Mouse (Mus musculus): Measurements from ENCODE around the gene Gnb3. TPM values are rescaled to one million over a fixed set of nuclear protein-coding genes. Genes with fewer than 3 reads are reported as not detected.

The Gnb3 gene
- 0.22 and 0.38 TPM in 2 replicates for polyA plus RNA-seq (2015; fragmentation: Nextera tagmentation; extraction: Ambion mirVana)

DNA sequence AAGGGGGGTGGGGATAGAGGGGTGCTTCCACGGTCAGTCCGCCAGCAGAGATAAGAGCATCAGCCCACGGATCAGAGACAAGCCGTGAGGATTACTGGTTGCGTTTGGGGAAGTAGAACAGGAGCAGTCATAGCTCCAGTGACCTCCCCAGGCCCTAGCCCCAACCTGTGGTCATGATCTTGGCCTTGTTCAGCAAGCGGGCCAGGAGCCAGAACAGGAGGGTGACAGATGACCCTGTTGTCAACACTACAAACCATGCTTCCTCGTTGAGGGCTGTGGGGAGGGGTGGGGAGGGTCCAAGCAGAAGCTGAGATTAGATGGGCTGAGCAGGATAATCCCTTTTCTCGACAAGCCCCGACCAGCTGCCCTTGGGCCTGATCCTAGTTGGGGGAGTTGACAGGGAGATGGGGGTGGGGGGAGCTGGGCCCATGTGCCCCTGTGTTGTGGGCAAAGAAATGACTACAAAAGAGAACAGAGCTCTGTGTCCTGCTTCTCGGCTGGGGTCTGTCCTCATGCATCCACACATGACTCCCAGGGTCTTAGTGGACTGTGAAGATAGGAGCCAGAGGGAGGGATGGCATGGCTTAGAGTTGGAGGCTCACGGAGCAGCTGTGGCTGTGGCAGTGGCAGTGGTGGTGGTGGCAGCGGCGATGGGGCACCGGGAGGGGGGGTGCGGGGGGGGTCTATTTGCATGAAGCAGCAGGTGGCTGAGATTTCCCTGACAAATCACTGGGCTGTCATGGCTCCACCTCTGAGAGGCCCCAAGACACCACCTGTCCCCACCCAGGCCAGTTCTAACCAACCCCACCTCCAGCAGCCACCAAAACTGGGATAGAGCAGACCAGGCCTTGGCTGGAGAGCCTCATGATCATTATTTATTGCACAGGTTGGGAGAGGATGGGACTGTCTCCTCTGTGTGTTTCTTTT, at the start of gene Gnb3:
Gene Gnb3 (minus strand): TSS at position 35 of the 927 bp plus-strand sequence.

DNA sequence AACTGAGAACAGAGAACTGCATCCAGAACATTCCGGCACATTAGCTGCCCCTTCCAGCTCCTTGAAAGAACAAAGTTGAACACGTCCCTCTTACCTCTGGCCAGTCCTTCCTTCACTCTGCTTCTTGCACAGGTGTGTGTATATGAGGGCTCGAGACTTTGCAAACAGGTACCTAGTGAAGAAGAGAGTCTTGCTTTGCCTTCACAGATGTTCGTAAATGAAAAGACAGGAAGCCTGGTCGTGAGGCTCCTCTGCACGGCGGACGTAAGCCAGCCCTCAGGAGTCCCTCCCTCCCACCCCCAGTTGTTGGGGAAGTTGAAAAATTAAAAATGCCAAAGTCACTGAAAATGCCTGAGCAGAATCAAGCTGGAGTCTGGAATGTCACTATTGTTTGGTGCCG, 47.9 kb upstream of the Gnb3 start, which contains the start of gene Cd4:
Gene Cd4 (minus strand): TSS at position 236 of the 400 bp plus-strand sequence.

DNA sequence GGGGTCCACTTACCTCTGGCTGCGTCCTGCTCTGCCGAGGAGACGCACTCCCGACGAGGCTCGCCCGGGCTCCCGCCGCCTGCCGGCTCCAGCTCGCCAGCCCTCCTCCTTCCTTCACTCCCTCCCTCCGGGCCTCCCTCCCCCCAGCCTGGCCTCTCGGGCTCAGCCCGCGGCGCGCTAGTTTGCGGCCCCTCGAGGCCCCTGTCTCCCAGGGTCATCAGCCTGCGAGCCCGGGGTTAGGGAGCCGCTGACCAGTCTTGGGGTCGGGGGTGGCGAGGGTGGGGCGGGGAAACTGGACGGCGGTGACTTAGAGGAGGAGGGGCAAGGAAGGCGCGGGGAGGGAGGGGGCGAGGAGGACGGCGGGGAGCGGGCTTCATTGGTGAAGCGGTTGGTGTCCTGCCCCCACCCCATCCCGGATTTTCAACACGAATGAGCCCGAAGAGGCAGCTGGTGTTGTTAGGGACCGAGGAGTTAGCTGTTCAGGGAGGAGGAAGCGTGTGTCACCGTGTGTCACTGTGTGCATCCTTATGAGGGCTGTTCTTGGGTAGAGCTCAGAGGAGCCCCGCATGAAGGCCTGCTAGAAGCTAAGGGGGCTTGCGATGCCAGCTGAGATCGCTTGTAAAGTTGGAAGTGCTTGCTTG, 23.7 kb upstream of the Gnb3 start, which contains the start of gene Gpr162:
Gene Gpr162 (minus strand): TSS at position 326 of the 641 bp plus-strand sequence.

DNA sequence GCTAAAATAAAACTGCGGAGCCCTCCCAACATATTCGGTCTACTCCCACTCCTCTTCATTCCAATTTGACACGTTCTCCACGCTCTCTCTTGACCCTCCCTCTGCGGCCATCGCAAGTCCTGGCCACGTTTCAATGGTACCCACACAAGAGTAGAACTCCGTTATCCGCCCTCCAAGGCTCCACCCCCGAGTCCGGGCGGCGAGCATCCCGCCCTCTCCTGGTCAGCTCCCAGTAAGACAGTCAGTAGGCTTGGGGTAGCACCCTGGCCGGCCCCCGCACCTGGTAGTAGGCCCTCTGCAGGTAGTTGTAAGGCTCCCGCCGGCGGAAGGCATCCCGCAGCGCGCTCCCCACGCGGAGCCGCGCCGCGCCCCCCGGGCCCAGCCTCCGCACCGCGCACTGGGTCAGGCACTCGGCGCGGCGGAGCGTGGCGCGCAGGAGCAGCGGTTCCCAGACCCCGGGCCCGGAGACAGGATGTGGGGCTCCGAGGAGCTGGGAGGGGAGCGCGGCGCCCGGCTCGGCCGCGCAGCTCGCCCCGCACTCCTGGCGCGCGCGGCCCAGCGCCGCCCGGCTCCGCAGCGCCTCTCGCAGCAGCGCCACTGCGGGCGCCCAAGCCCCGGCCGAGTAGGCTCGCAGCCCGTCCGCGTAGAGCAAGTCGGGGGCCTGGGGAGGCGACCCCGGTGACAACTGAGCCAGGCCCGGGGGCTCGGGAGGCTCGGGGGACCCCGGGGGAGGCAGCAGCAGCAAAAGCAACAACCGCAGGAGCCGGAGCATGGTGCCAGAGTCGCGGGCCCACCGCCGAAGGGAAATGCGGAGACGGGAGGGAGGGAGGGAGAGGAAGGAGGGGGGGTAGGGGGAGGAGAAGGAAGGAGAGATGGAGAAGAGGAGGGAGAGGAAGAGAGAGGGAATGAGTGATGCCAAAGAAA, 17.1 kb upstream of the Gnb3 start, which contains the start of gene P3h3:
Gene P3h3 (minus strand): TSS at position 837 of the 924 bp plus-strand sequence.

DNA sequence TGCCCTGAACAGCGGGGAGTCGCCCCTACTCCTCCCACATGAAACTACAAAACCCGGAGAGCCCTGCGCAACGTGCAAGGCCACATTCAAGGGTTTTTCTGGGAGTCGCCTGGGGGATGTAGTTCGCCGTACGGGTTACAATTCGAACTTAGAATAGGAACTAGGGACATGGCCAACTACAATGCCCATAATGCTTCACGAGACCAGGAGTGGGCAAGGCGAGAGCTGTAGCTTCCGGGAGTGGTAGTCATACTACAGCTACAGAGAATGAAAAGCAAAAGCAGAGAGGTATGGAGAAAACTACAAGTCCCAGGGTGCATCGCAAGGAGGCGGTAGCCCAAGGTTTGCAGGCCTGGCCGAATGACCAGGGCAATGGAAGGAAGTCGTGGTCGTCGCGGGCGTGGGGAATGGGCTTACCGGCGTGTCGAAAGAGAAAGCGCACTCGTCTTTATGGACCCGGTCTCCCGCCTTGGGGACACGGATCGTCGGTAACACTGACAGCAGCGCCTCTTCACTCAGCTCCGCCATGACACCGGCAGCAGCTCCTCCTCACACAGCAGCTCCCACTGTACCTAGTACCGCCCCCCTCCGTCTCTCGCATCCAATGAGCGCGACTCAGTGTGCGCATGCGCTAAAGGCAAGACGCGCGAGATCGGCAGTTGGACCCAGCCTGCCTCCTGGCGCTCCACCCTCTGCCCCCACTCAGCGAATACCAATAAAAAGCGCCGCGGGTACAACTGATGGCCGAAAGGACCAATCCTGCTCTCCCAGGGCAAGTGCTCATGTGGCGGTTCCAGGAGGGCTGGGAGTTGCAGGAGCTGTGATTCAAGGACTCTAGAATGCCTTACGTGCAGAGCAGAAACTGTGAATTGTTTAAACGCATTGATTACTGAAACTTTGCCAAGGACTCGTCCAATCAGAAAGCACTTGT, 10.9 kb downstream of the Gnb3 start, which contains the start of the genes Usp5 and Cdca3:
Gene Usp5 (minus strand): TSS at position 617 of the 931 bp plus-strand sequence.
Gene Cdca3 (plus strand): TSS at position 680 of the 931 bp plus-strand sequence.

DNA sequence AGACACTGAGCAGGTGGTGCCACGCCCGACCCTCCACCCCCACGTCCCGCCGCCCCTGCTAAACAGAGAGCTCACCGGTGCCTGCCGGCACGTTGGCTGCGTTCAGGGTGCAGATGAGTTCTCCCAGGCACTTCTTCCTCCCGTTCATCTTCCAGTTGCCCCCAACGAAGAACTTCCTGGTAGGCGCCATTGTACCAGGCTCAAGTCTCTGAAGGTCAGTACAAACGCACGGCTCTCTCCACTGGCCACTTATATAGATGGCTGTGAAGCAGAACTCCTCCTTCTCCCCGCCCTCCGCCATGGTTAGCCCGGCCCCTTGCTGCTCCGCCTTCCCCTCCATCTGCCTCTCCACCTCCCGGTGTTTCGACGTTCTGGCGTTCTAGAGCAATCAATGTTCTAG, 26.1 kb downstream of the Gnb3 start, which contains the start of gene Tpi1:
Gene Tpi1 (minus strand): TSS at position 364 of the 400 bp plus-strand sequence.

DNA sequence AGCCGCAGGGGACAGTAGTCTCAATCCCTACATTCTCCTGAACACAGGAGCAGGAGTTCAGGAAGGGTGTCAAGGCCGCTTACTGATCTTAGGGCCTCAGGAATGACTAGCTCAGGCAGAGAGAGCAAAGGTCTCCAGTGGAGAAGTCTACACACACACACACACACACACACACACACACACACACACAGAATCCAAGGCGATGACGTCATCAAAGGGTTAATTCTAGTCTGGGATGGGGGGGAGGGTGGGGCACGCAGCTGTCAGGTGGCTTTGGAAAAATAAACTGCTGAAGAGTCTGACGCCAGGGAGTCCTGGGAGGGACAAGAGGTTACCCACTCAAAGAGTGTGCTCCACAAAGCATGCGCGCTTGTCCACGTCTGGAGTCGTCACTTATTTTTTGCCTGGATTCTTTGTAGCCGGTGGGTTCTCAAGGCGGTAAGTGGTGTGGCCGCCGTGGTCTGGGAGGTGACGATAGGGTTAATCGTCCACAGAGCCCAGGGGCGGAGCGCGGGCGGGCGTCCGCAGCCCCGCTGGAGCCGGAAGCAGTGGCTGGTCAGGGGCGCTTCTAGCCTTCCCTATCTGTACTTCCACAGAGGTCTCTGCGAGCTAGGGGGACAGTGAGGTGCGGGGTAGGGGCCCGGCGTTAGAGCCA, 31.6 kb downstream of the Gnb3 start, which contains the start of gene Spsb2:
Gene Spsb2 (plus strand): TSS at position 304 of the 655 bp plus-strand sequence.

Other genes starting within 250 kb of the Gnb3 start
- 0.12 and 0.20 TPM in 2 replicates for gene C1s2, start 204.2 kb downstream of the Gnb3 start, polyA plus RNA-seq (2015; fragmentation: Nextera tagmentation; extraction: Ambion mirVana)
- 45.6 and 52.8 TPM in 2 replicates for gene Lpcat3, start 177.2 kb downstream of the Gnb3 start, polyA plus RNA-seq (2015; fragmentation: Nextera tagmentation; extraction: Ambion mirVana)
- 88.4 and 88.9 TPM in 2 replicates for gene Emg1, start 128.1 kb downstream of the Gnb3 start, polyA plus RNA-seq (2015; fragmentation: Nextera tagmentation; extraction: Ambion mirVana)
- gene Phb2, start 127.9 kb downstream of the Gnb3 start, polyA plus RNA-seq (2015; fragmentation: Nextera tagmentation; extraction: Ambion mirVana) = 264 and 265 TPM in 2 replicates
- gene Ptpn6, start 101.6 kb downstream of the Gnb3 start, polyA plus RNA-seq (2015; fragmentation: Nextera tagmentation; extraction: Ambion mirVana) = 5.6 and 6.0 TPM in 2 replicates
- gene Grcc10, start 98.9 kb downstream of the Gnb3 start, polyA plus RNA-seq (2015; fragmentation: Nextera tagmentation; extraction: Ambion mirVana) = 676 and 680 TPM in 2 replicates
- gene Gm45234, start 84.3 kb downstream of the Gnb3 start, polyA plus RNA-seq (2015; fragmentation: Nextera tagmentation; extraction: Ambion mirVana) = not detected in 2 replicates
- gene Atn1, start 83.8 kb downstream of the Gnb3 start, polyA plus RNA-seq (2015; fragmentation: Nextera tagmentation; extraction: Ambion mirVana) = 26.7 and 29.5 TPM in 2 replicates
- 305 and 307 TPM in 2 replicates for gene Eno2, start 70.6 kb downstream of the Gnb3 start, polyA plus RNA-seq (2015; fragmentation: Nextera tagmentation; extraction: Ambion mirVana)
- 2.4 and 3.0 TPM in 2 replicates for gene Lrrc23, start 60.5 kb downstream of the Gnb3 start, polyA plus RNA-seq (2015; fragmentation: Nextera tagmentation; extraction: Ambion mirVana)
- gene Spsb2, start 31.6 kb downstream of the Gnb3 start, polyA plus RNA-seq (2015; fragmentation: Nextera tagmentation; extraction: Ambion mirVana) = 10.3 and 10.9 TPM in 2 replicates
- gene Tpi1, start 26.0 kb downstream of the Gnb3 start, polyA plus RNA-seq (2015; fragmentation: Nextera tagmentation; extraction: Ambion mirVana) = 467 and 484 TPM in 2 replicates
- 154 and 171 TPM in 2 replicates for gene Usp5, start 10.8 kb downstream of the Gnb3 start, polyA plus RNA-seq (2015; fragmentation: Nextera tagmentation; extraction: Ambion mirVana)
- 18.2 and 21.2 TPM in 2 replicates for gene Cdca3, start 10.7 kb downstream of the Gnb3 start, polyA plus RNA-seq (2015; fragmentation: Nextera tagmentation; extraction: Ambion mirVana)
- gene P3h3, start 17.5 kb upstream of the Gnb3 start, polyA plus RNA-seq (2015; fragmentation: Nextera tagmentation; extraction: Ambion mirVana) = 16.8 and 19.6 TPM in 2 replicates
- 35.3 and 42.6 TPM in 2 replicates for gene Gpr162, start 23.7 kb upstream of the Gnb3 start, polyA plus RNA-seq (2015; fragmentation: Nextera tagmentation; extraction: Ambion mirVana)
- 0.15 TPM in 1 of 2 replicates, not detected in the other for gene Cd4, start 47.9 kb upstream of the Gnb3 start, polyA plus RNA-seq (2015; fragmentation: Nextera tagmentation; extraction: Ambion mirVana)
- 3.1 and 5.2 TPM in 2 replicates for gene Lag3, start 71.4 kb upstream of the Gnb3 start, polyA plus RNA-seq (2015; fragmentation: Nextera tagmentation; extraction: Ambion mirVana)
- 932 TPM in 2 replicates for gene Ptms, start 79.8 kb upstream of the Gnb3 start, polyA plus RNA-seq (2015; fragmentation: Nextera tagmentation; extraction: Ambion mirVana)
- gene Mlf2, start 91.1 kb upstream of the Gnb3 start, polyA plus RNA-seq (2015; fragmentation: Nextera tagmentation; extraction: Ambion mirVana) = 685 and 704 TPM in 2 replicates
- gene Cops7a, start 125.3 kb upstream of the Gnb3 start, polyA plus RNA-seq (2015; fragmentation: Nextera tagmentation; extraction: Ambion mirVana) = 111 and 114 TPM in 2 replicates
- gene Pianp, start 156.4 kb upstream of the Gnb3 start, polyA plus RNA-seq (2015; fragmentation: Nextera tagmentation; extraction: Ambion mirVana) = 80.9 and 95.2 TPM in 2 replicates
- gene Zfp384, start 168.9 kb upstream of the Gnb3 start, polyA plus RNA-seq (2015; fragmentation: Nextera tagmentation; extraction: Ambion mirVana) = 13.6 and 13.7 TPM in 2 replicates
- gene Ing4, start 199.5 kb upstream of the Gnb3 start, polyA plus RNA-seq (2015; fragmentation: Nextera tagmentation; extraction: Ambion mirVana) = 91.2 and 93.6 TPM in 2 replicates
- gene Acrbp, start 209.4 kb upstream of the Gnb3 start, polyA plus RNA-seq (2015; fragmentation: Nextera tagmentation; extraction: Ambion mirVana) = 18.7 and 19.3 TPM in 2 replicates
- gene Lpar5, start 227.6 kb upstream of the Gnb3 start, polyA plus RNA-seq (2015; fragmentation: Nextera tagmentation; extraction: Ambion mirVana) = 0.71 and 0.94 TPM in 2 replicates